Mouse (Mus musculus): ENCODE results near the gene Cdv3.
A peak's percentile ranks its signal among the peaks of the same experiment; 100 is the strongest.

Gene Cdv3

DNA sequence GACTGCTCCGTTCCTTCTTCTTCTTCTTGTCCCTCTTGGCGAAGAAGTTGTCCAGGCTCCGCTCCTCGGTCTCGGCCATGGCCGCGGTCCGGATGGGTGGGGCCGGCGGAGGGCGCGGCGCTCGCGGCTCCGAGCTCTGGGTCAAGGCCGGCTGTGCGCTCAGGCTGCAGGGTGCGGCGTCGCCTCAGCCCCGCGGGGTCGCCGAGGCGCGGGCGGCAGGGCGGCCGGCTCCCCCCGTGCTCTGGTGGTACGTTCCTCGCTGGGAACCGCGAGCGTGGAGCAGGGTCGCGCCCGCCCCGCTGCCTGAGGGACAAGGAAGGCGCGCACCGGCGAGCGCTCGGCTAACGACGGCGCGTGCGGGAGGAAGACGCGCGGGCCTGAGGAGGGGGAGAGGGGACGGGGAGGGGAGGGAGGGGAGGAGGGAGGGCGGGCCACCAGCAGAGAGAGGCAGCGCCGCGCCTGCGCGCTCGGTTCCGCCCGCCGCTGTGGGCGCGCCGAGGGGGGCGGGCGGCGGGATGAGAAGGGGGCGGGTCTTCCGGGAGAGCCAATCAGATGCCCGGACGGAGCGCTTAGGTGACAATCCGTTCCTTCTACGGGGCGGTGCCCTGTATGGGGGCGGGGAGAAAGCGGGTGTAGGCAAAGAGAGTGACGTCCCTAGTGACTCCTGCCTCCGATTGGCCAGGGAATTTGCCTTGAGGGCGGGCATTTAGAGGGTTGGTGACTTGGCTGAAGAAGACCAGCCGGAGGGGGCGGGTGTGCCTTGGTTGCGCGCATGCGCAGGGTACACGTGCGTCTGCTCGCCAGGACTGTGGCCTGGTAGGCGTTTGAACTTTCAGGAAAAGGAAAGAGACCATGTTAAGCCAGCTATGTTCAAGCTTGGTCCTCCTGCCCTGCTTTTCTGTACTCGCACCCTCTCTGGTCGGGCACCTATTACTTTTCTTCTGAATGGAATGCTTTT, at the start of gene Cdv3:
Gene Cdv3, minus strand, starts transcription at position 551 of the 958 bp plus-strand sequence.
- DNase-seq (ENCODE audit: low read depth), result peak; percentile 100

DNA sequence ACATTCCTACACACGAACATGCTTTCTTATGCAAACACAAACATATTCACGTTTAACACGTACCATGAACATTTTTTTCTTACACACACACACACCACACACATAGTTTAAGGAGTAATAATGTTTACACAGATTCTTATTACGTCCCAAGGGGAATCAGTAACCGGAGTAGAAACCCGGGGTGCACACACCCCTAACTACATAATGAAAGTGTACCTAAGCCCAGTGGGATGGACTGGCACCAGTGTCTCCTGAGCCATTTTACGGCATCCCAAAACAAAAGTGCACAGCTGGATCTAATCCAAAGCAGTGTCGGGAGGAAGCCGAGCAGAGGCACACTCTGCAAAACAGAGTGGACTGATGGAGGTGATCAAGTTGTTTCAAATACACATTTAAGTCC, 47.8 kb upstream of the Cdv3 start:
- no peak for DNase-seq (ENCODE audit: low read depth)

DNA sequence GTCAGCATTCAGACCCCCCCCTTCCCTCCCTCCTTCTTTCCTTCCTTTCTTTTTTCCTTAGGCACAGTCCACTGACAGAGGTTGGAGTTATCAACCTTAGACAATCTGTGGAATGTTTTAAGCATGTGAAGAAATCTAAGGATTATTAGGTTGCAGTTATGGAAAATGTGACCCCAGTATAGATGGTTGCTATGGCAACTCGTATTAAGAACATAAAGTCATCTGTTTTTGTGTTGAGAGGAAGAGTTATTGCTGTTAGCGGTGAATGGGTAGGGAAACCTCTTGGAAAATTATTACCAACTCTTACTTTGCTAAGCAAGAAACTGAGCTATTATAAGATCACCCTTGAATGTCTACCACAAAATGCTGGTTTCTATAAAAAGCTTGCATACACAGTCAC, 43.5 kb upstream of the Cdv3 start:
- DNase-seq (ENCODE audit: low read depth), result no peak

DNA sequence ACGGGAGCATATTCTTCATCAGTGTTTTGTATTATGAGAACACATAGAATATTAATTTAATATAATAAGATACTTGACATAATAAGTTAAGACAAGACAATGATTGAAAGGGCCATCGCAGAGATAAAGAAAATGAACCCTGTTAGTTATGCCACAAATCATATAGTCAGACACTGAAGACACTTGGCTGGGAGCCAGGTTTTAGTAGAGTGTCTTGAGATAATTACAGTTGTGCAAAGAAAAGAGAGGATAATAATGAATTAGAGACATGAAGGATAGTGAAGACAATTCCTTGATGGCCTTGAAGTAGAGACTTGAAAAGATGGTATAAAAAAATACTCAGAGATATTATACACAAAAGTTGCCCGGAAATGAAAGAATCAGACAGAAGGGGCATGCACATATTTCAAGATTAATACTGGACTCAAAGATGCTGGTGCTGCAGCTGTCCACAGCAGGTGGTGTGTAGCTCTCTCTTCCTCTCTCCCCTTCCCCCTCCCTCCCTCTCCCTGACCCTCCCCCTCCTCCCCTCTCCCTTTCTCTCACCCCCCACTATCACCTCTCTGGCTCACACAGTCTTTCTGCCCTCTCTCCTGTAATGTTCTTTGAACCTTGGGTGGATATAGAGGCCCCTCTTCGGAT, 42.6 kb upstream of the Cdv3 start:
- no peak for DNase-seq (ENCODE audit: low read depth)

DNA sequence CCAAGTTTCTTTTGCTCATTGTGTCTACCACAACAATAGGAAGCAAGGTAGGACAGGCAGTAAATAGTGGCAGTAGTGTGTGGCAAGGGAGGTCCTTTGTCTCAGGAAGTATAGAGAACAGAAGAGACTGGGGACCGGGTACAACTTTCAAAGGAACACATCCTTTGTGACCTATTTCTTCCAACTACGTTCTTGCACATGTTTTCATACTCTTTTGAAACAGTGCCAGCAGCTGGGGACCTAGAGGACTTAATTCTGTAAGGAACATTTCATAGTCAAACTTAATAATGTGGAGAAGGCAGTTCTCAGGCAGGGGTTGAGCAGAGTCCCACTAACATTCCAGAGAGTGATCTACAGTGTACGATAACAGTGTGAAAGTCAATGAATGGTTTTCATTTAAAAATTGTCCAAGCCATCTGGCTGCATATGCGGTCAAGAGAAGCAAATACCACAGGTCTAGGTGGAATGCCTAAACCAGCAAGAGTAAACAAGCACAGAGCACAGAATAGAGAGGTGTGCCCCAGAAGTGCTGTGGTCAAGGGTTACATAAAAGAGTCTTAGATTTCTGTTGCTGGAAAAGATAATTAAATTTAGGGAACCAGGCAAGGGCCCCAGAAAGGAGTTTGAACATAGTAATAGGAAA, 37.8 kb upstream of the Cdv3 start:
- no peak for DNase-seq (ENCODE audit: low read depth)

DNA sequence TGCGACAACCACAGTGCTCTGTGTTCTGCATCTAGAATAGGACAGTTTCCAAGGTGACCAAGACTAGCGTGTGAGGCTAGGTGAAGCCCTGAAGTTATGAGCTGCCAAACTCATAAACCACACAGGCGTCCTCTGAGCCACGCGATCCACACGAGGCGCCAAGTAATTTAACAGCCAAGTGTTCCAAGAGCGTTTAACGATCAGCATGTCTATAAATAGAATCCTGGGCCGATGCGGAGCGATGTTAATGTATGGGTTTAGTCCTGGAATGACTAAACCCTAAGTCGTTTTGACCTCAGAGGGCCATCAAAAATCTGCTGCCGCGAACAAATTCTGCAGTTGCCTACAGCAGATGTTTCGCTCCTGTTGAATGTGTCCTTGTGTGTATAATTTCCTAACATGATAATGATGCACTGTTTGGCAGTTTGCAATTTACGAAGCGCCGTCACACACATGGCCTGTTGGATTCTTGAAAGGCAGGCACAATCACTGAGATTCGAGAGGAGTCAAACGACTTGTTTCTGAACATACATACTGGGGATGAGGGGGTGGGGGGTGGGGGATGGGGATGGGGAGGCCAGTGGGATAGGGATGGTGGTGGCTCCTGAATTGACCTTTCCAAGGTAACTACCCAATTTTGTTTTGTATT, 33.0 kb upstream of the Cdv3 start:
- DNase-seq (ENCODE audit: low read depth), result no peak

DNA sequence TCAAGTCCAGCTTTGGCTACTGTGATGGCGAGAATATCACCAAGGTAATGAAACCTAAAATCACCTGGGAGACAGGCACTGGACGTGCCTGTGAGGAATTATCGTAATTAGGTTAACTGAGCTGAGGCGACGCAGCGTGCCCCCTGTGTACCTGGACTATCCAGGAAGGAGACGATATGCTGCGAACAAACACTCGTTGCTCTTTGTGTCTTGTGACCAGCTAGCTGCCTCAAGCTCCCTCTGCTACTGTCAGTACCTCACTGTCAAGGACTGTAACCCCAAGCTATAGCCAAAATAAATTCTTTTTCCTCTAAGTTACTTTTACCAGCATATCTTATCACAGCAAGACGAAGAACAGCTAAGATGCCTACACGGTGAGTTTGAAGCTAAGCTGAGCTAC, 27.6 kb upstream of the Cdv3 start:
- no peak for DNase-seq (ENCODE audit: low read depth)

DNA sequence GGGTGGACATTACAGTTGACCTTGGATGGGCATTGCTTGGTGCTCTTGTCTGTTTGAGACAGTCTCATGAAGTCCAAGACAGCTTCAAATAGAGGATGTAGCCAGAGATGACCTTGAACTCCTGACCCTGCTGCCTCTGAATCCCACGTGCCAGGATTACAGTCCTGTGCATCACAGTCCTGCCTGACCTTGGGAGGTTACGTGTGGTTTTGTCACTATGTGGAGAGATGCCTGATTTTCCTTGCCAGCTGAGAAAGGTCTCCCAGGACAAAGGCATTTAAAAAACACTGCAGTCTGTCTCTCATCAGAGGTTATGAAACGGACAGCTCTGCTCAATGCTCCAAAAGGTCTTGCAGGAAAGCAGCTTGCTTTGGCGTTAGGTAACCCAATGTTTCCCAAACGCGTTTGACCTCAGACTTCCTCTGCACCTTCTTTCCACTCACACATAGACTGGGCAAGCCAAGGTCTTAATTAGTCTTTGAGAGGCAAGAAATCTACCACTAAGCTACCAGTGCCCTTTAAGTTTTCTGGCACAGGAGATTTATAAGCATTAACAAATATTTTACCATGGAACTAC, 26.2 kb upstream of the Cdv3 start:
- DNase-seq (ENCODE audit: low read depth), result no peak

DNA sequence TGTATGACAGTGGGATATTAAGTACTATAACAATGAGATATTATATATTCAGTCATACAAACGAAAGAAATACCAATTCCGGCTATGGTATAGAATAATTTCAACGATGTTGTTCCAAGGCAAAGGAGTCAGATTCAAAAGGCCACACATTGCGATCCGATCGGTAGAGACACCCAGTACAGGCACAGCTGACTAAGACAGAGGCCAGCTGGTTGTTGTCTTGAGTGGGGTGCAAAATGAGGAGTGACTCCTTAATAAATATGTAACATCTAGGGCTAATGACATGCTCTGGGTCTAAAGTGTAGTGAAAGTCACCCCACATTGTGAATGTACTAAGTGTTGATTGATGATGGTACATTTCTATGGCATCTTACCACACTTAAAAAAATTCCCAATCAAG, 23.6 kb upstream of the Cdv3 start:
- no peak for DNase-seq (ENCODE audit: low read depth)

DNA sequence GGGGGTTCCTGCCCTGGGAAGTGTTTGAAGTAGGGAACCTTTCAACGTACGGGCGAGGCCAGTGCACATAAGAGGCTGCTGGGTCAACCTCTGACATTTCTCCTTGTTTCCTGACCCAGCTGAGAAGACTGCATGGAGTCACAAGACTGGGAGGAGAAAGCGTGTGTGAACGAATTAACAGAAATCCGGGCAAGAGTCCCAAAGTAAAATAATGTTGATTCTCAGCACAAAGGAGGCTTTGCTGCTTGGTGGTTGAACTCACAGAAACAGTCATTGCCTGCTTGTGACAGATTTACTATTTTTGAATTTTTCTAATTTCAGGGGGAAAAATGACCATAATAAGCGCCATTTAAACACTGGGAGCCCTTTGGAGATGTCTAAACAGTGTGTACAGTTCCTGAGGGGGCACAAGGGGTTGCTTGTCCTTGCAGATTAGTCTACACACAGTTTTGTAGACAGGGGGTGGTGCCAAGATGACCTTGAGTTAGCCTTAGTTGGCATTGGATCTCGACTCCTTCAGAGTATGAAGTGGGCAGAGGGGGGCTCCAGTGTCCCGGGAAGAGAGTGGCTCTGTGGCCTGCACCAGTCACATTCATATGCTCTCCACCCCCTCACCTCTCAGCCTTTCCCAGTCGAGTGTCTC, 21.5 kb upstream of the Cdv3 start:
- no peak for DNase-seq (ENCODE audit: low read depth)

DNA sequence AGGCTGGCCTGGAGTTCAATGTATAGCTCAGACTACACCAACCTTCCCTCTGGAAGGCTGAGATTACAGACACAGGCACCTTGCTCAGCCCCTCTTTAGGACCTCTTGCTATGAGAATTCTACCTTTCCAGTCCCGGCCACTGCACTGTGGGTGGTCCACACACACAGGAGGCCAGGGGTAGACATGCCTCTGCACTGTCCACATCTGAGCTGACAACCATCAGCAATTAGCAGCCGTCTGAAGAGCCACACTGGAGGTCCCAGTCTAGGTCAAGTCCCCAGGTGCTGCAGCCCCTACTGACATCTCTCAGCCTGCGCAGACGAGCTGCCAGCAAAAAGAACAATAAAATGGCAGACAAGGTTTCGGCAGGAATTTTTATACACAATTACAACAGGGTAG, 20.9 kb upstream of the Cdv3 start:
- DNase-seq (ENCODE audit: low read depth), result no peak

DNA sequence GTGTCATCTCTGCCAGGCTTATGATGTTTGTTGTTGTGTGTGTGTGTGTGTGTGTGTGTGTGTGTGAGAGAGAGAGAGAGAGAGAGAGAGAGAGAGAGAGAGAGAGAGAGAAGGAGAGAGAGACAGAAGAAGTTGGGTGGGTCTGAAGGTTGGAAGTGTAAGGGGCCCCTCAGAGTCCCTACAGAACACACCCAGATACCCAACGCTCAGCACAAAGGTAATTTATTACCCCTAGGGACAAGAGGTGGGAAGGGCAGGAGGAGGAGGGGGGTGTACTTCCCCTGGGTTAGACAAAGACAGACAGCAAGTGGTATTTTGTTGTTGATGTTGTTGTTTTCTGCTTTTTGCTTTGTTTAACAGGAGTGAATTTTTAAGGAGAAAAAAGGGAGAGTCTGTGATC, 20.0 kb upstream of the Cdv3 start:
- DNase-seq (ENCODE audit: low read depth), result no peak

DNA sequence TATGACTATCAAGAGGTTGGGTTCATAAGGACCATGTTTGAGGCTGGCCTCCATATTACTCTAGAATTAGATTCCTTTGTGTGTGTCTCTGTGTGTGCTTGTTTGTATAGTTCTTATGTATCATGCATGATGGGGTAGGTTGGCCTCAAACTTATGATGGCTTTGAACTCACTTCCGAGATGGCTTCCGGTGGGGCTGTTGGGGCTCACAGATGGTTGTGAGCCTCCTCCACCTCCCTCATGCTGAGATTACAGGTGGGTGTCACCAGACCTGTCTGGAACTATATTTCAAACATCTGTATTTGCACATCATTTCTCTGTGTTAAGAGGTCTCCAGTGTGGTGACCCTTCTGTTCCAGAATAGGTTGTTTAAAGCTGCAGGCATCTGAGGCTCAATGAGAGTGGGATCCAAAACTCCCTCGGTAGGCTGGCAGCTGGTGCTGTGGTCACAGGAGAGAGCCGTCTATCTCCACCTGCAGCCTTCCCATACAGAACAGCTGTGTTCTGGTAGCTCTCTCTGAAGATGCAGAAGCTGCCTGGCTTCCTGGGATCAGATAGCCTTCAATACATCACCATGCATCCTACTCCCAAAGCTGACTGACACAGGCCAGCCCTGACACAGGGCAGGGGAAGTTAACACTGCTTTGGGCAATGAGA, 18.6 kb upstream of the Cdv3 start:
- no peak for DNase-seq (ENCODE audit: low read depth)

DNA sequence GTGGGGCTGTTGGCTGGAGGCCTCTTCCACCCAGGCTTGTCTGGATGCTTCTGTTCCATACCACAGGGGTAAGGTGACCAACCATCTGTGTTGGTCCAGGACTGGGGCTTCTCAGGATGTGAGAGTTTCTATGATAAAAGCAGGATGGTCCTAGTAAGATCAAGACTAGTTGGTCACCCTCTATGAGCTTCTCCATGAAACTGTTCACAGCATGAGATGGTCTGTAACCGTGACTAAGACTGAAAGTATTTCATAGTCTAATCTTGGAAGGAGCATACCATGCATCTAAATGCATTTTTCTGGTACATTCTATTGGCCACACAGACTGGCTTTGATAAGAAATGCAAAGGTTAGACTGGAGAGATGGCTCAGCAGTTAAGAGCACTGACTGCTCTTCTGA, 17.9 kb upstream of the Cdv3 start:
- no peak for DNase-seq (ENCODE audit: low read depth)

DNA sequence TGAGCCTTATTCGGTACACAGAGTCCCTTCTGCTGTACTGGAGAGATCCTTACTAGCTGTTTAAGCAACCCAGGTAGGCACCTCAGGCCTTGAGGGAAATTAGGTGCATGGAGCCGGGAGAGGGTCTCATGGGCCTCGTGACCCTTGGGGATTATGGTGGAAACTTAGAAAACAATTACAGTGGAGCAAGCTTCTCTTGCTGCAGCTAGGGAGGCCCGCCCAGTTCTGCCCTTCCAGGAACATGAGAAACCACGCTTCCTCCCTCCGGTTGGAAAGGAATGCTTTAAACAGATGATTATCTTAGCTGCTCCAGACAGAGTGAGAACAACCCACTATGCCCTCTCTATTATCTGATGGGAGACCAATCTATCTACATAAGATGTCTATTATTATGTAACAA, 17.3 kb upstream of the Cdv3 start:
- DNase-seq (ENCODE audit: low read depth), result no peak

DNA sequence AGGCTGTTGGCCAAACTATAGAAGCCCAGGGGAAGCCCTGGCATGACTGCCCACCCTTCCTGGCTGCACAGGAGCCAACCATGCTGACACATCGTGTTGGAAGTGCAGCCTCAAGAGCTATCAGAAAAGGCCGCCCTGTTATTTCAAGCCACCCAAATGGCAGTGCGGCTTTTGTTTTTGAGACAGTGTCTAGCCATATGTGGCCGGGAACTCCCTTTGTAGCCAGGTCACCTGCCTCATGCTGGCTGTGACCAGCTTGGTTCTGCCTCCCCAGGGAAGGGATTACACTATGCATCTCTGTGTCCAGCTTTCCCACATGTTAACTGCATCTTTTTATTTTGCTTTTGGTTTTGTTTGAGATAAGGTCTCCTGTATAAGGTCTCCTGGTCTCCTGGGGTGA, 14.9 kb upstream of the Cdv3 start:
- no peak for DNase-seq (ENCODE audit: low read depth)

DNA sequence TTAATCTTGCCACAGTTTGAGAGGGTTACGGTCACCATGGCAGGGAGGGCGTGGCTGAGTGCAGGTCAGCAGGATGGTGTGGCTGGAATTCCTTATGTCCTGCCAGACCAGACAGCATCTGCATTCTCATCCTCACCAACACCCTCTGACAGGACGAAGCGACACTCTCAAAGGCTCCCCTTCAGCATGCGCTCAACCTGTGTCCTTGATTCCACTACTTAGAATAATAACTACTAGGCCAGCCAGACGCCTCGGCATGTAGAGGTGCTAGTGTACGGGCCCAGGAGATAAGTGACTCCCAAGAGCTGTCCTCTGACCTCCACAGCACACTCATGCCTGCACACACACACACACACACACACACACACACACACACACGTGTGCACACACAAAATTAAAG, 13.6 kb upstream of the Cdv3 start:
- DNase-seq (ENCODE audit: low read depth), result no peak

DNA sequence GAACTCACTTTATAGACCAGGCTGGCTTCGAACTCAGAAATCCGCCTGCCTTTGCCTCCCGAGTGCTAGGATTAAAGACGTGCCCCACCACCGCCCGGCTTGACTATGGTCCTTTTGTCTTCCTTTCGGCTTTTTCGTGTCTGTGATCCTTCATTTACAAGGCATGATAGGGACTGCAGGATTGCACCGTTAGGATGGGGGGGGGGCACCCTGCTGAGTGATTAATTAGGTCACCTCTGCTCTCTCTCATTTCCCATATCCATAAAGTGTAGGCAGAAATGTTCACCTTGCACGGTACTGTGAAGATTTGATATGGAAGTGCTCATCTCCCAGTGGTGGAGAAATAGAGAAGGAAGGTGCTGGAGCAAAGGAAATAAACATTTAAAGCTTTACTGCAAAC, 13.0 kb upstream of the Cdv3 start:
- DNase-seq (ENCODE audit: low read depth), result no peak

DNA sequence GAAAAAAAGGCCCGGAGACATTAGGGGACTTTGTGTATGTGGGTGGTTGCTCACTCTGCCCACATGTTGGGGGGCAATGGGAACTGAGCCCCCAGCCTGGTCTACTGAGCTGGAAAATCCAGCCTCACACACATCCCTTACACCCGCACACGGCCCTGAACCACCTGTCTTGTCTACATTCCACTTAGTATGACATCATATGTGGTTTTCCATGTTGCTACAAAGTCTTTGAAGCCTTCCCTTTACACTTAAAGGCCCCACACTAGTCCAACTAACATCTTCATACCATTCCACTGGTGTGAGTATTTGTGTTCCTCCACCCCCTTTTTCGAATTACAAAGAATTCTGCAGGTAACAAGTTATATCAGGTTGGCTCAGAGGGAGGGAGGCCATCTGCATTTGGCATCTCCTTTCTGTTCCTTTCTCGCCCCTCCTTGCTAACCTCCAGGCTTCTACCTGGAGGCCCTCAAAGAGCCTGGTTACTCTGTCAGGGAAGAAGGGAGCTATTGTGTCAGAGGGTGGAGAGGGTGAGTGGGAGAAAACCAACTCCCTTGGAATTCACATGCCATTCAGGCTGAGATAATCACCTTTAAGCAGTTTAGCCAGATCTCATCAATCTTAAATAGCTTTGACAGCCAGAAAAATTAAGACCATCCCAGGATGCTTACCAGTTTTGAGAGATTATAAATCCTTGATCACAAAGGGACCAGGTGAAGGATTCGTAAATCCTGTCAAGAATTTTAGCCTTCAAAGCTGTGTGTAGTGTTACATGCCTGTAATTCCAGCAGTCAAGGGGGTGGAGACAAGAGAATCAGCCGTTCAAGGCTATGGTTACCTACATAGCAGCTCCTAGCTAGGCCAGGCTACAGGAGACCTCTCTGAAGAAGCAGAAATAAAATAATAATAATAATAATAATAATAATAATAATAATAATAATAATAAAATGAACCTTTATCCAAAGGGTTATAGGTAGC, 11.0 kb upstream of the Cdv3 start:
- DNase-seq (ENCODE audit: low read depth), result no peak
